ENCODE assay signal across 18 mouse cellular contexts in genomic region chr2:26470967-26471366, GRCm38 (mm10). TPM values are rescaled to one million over a fixed set of nuclear protein-coding genes. Genes with fewer than 3 reads are reported as not detected.
DNase-seq lines count a peak whose midpoint lies in the region; ATAC-seq and TF ChIP-seq lines count a peak whose summit lies in the region.
"Had no signal": no experiment of that assay in that cellular context is flagged by ENCODE, and none has a peak within 500 bp of the region (broad histone marks: within the 10 kb centered on the region; RNA-seq: fewer than 3 reads in every experiment).

No protein-coding gene starts in this region.

- H3K9ac ChIP-seq in embryonic facial prominence, embryonic 13.5 days: 0 out of 2 replicates have a peak overlapping the region, but pooled peaks have one; percentile 11
- no peak overlapping the region for H3K9ac ChIP-seq in intestine, postnatal 0 days (ENCODE audit: low read depth, low read length)
- no peak overlapping the region for H3K9ac ChIP-seq in intestine, embryonic 16.5 days (ENCODE audit: low read depth, low read length)
- H3K9ac ChIP-seq in midbrain, embryonic 13.5 days (replicated peaks): no peak overlapping the region
- H3K9ac ChIP-seq: heart, embryonic 15.5 days; hindbrain, embryonic 14.5 days had no signal

- no peak for TF ChIP-seq CTCF in intestine, postnatal 0 days (IDR thresholded peaks at IDR 0.05; ENCODE audit: low read depth)

- 89% methylated on average over 17 of the region's 17 CpGs for WGBS in embryonic facial prominence, embryonic 13.5 days
- WGBS in embryonic facial prominence, embryonic 10.5 days: 96% methylated on average over 17 of the region's 17 CpGs
- 92% methylated on average over 17 of the region's 17 CpGs for WGBS in intestine, postnatal 0 days
- WGBS in intestine, embryonic 16.5 days: 91% methylated on average over 17 of the region's 17 CpGs
- 92% methylated on average over 17 of the region's 17 CpGs for WGBS in midbrain, embryonic 13.5 days

- H3K4me2 ChIP-seq in embryonic facial prominence, embryonic 13.5 days: no peak overlapping the region
- H3K4me2 ChIP-seq in intestine, postnatal 0 days (replicated peaks; ENCODE audit: low read depth): no peak overlapping the region
- H3K4me2 ChIP-seq in intestine, embryonic 16.5 days (ENCODE audit: low read depth, low read length): no peak overlapping the region
- H3K4me2 ChIP-seq in myocyte (ENCODE audit: low read depth): no peak overlapping the region
- no peak overlapping the region for H3K4me2 ChIP-seq in midbrain, embryonic 13.5 days (replicated peaks)
- H3K4me2 ChIP-seq: heart, embryonic 15.5 days; hindbrain, embryonic 14.5 days had no signal

- peak; percentile 21 to 23 for DNase-seq in cerebellum, adult 18-20 months
- no peak for DNase-seq in cerebellum, postnatal 4 days (ENCODE audit: low spot score in 2 of 2)
- DNase-seq in embryonic facial prominence, embryonic 10.5 days (ENCODE audit: low spot score): no peak
- DNase-seq: adrenal gland, postnatal 10 days; cerebellum, postnatal 36 days; gastrocnemius, postnatal 36 days; heart, adult 11 months; heart, postnatal 14 days; kidney, adult 11 months; kidney, adult 9 months had no signal

- no peak for ATAC-seq in embryonic facial prominence, embryonic 13.5 days (ENCODE audit: insufficient number of reproducible peaks, insufficient read depth, low FRiP score, low TSS enrichment, low read depth)
- no peak for ATAC-seq in intestine, postnatal 0 days
- no peak for ATAC-seq in intestine, embryonic 16.5 days
- ATAC-seq in midbrain, embryonic 13.5 days: no peak

- no peak overlapping the region for H3K4me3 ChIP-seq in embryonic facial prominence, embryonic 13.5 days
- H3K4me3 ChIP-seq in embryonic facial prominence, embryonic 10.5 days: no peak overlapping the region
- no peak overlapping the region for H3K4me3 ChIP-seq in intestine, postnatal 0 days (ENCODE audit: low read depth, low read length)
- no peak overlapping the region for H3K4me3 ChIP-seq in intestine, embryonic 16.5 days (ENCODE audit: low read length)
- no peak overlapping the region for H3K4me3 ChIP-seq in myocyte
- H3K4me3 ChIP-seq in midbrain, embryonic 13.5 days (replicated peaks): no peak overlapping the region
- H3K4me3 ChIP-seq: heart, embryonic 10.5 days; heart, embryonic 15.5 days had no signal

- H3K79me2 ChIP-seq in myocyte (ENCODE audit: control insufficient read depth, insufficient read depth): no peaks in the 10 kb centered on the region

- no peaks in the 10 kb centered on the region for H3K27me3 ChIP-seq in embryonic facial prominence, embryonic 13.5 days
- no peaks in the 10 kb centered on the region for H3K27me3 ChIP-seq in embryonic facial prominence, embryonic 10.5 days (replicated peaks; ENCODE audit: low read depth, poor library complexity, severe bottlenecking)
- no peaks in the 10 kb centered on the region for H3K27me3 ChIP-seq in intestine, postnatal 0 days (replicated peaks; ENCODE audit: control insufficient read depth, insufficient read depth, low read length)
- H3K27me3 ChIP-seq in intestine, embryonic 16.5 days (replicated peaks; ENCODE audit: control insufficient read depth, insufficient read depth, low read length): no peaks in the 10 kb centered on the region
- H3K27me3 ChIP-seq in myocyte (ENCODE audit: control insufficient read depth, insufficient read depth, insufficient read length): no peaks in the 10 kb centered on the region
- H3K27me3 ChIP-seq in midbrain, embryonic 13.5 days: no peaks in the 10 kb centered on the region
- H3K27me3 ChIP-seq: heart, embryonic 15.5 days had no signal

- no peak overlapping the region for H3K27ac ChIP-seq in embryonic facial prominence, embryonic 13.5 days
- H3K27ac ChIP-seq in embryonic facial prominence, embryonic 10.5 days (replicated peaks): no peak overlapping the region
- 0 out of 2 replicates have a peak overlapping the region, but pooled peaks have one; percentile 15 for H3K27ac ChIP-seq in intestine, postnatal 0 days (ENCODE audit: low read depth, low read length)
- no peak overlapping the region for H3K27ac ChIP-seq in intestine, embryonic 16.5 days (ENCODE audit: low read length)
- H3K27ac ChIP-seq in midbrain, embryonic 13.5 days: no peak overlapping the region
- H3K27ac ChIP-seq: heart, embryonic 10.5 days; heart, embryonic 15.5 days; hindbrain, embryonic 14.5 days had no signal

- peaks cover 95% of the 10 kb centered on the region for H3K36me3 ChIP-seq in embryonic facial prominence, embryonic 13.5 days
- peaks cover 100% of the 10 kb centered on the region for H3K36me3 ChIP-seq in embryonic facial prominence, embryonic 10.5 days (replicated peaks)
- peaks cover 90% of the 10 kb centered on the region for H3K36me3 ChIP-seq in intestine, postnatal 0 days (ENCODE audit: control insufficient read depth, insufficient read depth)
- H3K36me3 ChIP-seq in intestine, embryonic 16.5 days (ENCODE audit: control insufficient read depth, insufficient read depth, low read length): peaks cover 40% of the 10 kb centered on the region
- H3K36me3 ChIP-seq in myocyte (ENCODE audit: control insufficient read depth, insufficient read depth): peaks cover 34% of the 10 kb centered on the region
- peaks cover 84% of the 10 kb centered on the region for H3K36me3 ChIP-seq in midbrain, embryonic 13.5 days

- H3ac ChIP-seq in myocyte (ENCODE audit: control insufficient read depth, insufficient read length): no peak overlapping the region

- no peak for TF ChIP-seq POLR2A in myocyte (IDR thresholded peaks at IDR 0.05; ENCODE audit: insufficient read length, low read depth)

- no peaks in the 10 kb centered on the region for H3K4me1 ChIP-seq in embryonic facial prominence, embryonic 13.5 days
- H3K4me1 ChIP-seq in embryonic facial prominence, embryonic 10.5 days: peaks cover 23% of the 10 kb centered on the region
- no peaks in the 10 kb centered on the region for H3K4me1 ChIP-seq in intestine, postnatal 0 days (replicated peaks; ENCODE audit: control insufficient read depth, insufficient read depth, low read length)
- H3K4me1 ChIP-seq in intestine, embryonic 16.5 days (ENCODE audit: control insufficient read depth, insufficient read depth, low read length): 0 out of 2 replicates have a peak, but pooled peaks cover 6% of the 10 kb centered on the region
- H3K4me1 ChIP-seq in midbrain, embryonic 13.5 days (replicated peaks): peaks cover 22% of the 10 kb centered on the region

- no peaks in the 10 kb centered on the region for H3K9me3 ChIP-seq in embryonic facial prominence, embryonic 13.5 days
- H3K9me3 ChIP-seq in embryonic facial prominence, embryonic 10.5 days: no peaks in the 10 kb centered on the region
- no peaks in the 10 kb centered on the region for H3K9me3 ChIP-seq in intestine, postnatal 0 days (ENCODE audit: control insufficient read depth)
- H3K9me3 ChIP-seq in intestine, embryonic 16.5 days (ENCODE audit: control insufficient read depth, low read length): no peaks in the 10 kb centered on the region
- no peaks in the 10 kb centered on the region for H3K9me3 ChIP-seq in midbrain, embryonic 13.5 days
- H3K9me3 ChIP-seq: heart, embryonic 10.5 days; heart, embryonic 15.5 days had no signal

TF ChIP-seq in myocyte, 11 proteins besides CTCF, POLR2A, EP300 and RAD21:
- TF ChIP-seq POLR2AphosphoS2 (IDR thresholded peaks at IDR 0.05; ENCODE audit: insufficient read length, low read depth) (peak; percentile 13), TCF12 (IDR thresholded peaks at IDR 0.05; ENCODE audit: insufficient read depth, poor library complexity, severe bottlenecking) (no peak)

RNA-seq across cellular contexts. Expression of gene Sec16a, which starts 26.0 kb away (rescaled TPM):
- polyA plus RNA-seq in embryonic facial prominence, embryonic 13.5 days (2015; fragmentation: Nextera tagmentation; extraction: Ambion mirVana): 22.7 and 27.9 TPM in 2 replicates
- polyA plus RNA-seq in embryonic facial prominence, embryonic 10.5 days (2016; fragmentation: Nextera tagmentation; extraction: Ambion mirVana): 30.4 and 32.1 TPM in 2 replicates
- polyA plus RNA-seq in intestine, postnatal 0 days (2015; fragmentation: Nextera tagmentation; extraction: Ambion mirVana): 17.4 and 18.3 TPM in 2 replicates
- 19.1 and 20.4 TPM in 2 replicates for polyA plus RNA-seq in intestine, embryonic 16.5 days (2015; fragmentation: Nextera tagmentation; extraction: Ambion mirVana)
- 31.4 TPM for polyA plus RNA-seq in myocyte (2012; fragmentation: generic; extraction: Trizol)
- 21.3 and 22.8 TPM in 2 replicates for polyA plus RNA-seq in midbrain, embryonic 13.5 days (2015; fragmentation: Nextera tagmentation; extraction: Ambion mirVana)

RNA-seq across cellular contexts. Expression of gene Notch1, which starts 45.5 kb away (rescaled TPM):
- polyA plus RNA-seq in embryonic facial prominence, embryonic 13.5 days (2015; fragmentation: Nextera tagmentation; extraction: Ambion mirVana): 17.3 and 17.8 TPM in 2 replicates
- polyA plus RNA-seq in embryonic facial prominence, embryonic 10.5 days (2016; fragmentation: Nextera tagmentation; extraction: Ambion mirVana): 17.1 and 20.3 TPM in 2 replicates
- 3.6 and 3.7 TPM in 2 replicates for polyA plus RNA-seq in intestine, postnatal 0 days (2015; fragmentation: Nextera tagmentation; extraction: Ambion mirVana)
- 7.4 and 8.4 TPM in 2 replicates for polyA plus RNA-seq in intestine, embryonic 16.5 days (2015; fragmentation: Nextera tagmentation; extraction: Ambion mirVana)
- polyA plus RNA-seq in myocyte (2012; fragmentation: generic; extraction: Trizol): 16.3 TPM
- polyA plus RNA-seq in midbrain, embryonic 13.5 days (2015; fragmentation: Nextera tagmentation; extraction: Ambion mirVana): 21.4 and 27.9 TPM in 2 replicates

Comparison
In these comparisons a context has a peak if more than half of its experiments do, and no peak if none do; other contexts are left out.
1. DNase-seq: peak in cerebellum, adult 18-20 months (2 of 2); none in cerebellum, postnatal 4 days (0 of 2) and embryonic facial prominence, embryonic 10.5 days (single experiment).